Mouse (Mus musculus) left cerebral cortex, postnatal 10 days (tissue): ENCODE measurements around the gene Ccdc13. TPM values are rescaled to one million over a fixed set of nuclear protein-coding genes. Genes with fewer than 3 reads are reported as not detected.

Experiments used
- DNase-seq, 2 experiments: peaks; one replicate each; pipeline ENCODE4 v3.0.0; 2021 to 2022; ENCODE audit warnings: low spot score in 2 of 2, mixed read lengths in 1 of 2; ENCODE audit errors: extremely low spot score in 1 of 2
- intact Hi-C: fragments of 180-260 bp; cut with DNase I; formaldehyde crosslinking; loops from one replicate; pipeline ENCODE4 v1.15.1; 2025
- total RNA-seq, 2 experiments: library from RNA; stranded (reverse); gene quantifications; 2 replicates each; pipeline ENCODE4 v1.2.3; 2021

Ccdc13 gene
- total RNA-seq, 2 experiments from 2014 or later, result 9.0 to 9.3 TPM

DNA sequence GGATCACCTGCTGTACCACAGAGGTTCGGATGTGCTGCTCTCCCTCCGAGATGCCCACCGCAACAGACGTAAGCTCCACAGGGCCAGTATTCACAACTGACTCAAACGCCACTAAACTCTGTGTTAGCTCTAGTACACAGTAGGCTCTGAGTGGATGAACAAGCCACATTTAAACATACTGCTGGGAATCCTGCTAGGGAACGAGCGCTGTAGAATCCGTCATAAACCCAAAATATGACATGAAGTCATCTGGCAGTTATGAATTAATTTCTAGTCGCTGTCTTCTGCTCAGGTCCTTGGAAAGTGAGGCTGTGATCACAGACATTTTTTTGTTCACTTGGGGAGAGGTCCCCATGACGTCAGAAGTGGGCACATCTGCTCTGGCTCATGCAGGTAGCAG, 63.3 kb downstream of the Ccdc13 start:
- intact Hi-C loops, result no loop called here
- DNase-seq, result no peak

DNA sequence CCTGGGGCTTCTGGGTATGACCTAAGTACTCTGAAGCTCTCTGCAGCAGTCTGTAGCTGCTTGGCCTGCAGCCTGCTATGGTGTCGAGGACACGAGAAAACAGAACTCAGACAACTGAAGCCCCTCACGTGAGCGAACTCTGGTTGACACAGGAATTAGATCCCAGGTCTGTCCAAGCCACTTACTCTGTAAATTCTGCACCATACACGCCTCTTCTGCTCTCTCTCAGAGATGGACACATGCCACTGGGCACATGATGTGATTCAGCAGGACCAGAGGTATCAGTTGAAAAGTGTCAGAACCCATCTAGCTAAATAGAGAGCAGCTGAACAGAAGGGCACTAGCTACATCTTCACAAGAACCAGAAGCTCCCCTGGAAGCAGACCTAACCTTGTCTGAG, 66.8 kb downstream of the Ccdc13 start:
- no peak for DNase-seq
- intact Hi-C loops, result no loop called here

DNA sequence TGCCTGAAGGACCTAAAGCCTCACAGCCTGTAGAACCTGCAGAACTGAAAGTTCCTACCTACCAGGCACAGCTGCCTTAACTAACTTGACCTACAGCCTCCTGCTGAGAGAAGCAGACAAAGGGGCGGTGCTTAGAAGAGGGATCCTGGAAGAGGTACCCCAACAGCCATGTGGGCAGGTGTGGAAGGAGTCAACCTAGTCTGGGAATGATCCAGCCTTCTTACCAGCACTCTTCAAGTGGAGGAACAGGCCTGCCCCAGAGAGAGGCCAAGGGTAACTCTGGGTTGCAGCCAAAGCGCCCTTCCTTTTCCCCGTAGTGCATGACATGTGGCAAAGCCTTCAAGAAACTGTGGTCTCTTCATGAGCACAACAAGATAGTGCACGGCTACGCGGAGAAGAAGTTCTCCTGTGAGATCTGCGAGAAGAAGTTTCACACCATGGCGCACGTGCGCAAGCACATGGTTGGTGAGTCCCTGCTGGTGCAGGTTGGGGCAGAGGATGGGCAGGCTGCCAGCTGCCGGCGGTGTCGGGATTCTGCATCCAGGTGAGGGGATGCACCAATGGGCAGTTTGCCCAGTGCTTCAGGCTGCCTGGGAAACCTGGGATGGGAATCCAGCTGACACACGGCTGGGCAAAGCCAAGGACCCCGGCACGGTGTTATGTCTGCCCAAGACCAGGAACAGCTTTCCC, 74.0 kb downstream of the Ccdc13 start:
- intact Hi-C loops, result no loop called here
- DNase-seq, result peak in 1 of 2 experiments; percentile 58

DNA sequence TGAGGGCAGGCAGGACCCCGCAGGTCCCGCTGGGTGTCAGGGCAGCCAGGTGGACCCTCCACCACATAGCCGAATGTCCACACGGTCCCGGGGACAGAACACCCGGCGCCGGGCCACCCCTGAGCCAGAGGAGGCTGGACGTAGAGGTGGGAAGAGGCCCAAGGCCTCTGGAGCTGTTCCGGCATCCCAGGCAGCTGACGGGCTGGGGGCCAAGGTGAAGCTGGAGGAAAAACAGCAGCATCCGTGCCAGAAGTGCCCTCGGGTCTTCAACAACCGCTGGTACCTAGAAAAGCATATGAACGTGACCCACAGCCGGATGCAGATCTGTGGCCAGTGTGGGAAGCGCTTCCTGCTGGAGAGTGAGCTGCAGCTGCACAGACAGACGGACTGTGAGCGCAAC, 75.5 kb downstream of the Ccdc13 start:
- DNase-seq, result peak in 1 of 2 experiments; percentile 65
- intact Hi-C loops, result no loop called here

DNA sequence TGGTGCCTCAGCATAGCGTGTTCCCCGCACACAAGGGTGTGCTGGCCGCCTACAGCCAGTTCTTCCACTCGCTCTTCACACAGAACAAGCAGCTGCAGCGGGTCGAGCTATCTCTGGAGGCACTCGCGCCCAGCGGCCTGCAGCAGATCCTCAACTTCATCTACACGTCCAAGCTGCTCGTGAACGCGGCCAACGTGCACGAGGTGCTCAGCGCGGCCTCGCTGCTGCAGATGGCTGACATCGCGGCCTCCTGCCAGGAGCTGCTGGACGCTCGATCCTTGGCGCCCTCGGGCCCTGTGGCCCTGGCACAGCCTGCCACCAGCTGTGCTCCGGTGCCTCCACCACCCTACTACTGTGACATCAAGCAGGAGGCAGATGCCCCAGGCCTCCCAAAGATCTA, 76.5 kb downstream of the Ccdc13 start:
- DNase-seq, result no peak
- intact Hi-C loops, result no loop called here

DNA sequence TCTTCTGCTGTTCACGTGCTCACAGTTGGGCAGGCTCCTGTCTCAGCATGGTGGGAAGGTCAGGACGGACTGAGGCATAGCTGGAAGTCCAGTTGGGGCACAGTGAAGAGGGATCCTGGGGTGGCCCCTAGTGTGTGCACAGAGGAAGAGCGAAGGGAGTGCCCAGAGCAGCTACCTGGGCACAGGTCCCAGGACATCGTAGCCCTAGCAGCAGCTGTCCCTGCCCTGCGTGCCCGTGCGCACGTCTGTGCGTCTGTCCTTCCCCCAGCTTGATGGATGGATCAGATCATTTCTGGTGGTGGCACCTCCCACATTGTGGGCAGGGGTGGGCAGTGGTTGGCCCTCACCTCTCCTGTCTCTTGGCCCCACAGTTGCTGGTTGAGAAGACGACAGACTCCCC, 77.0 kb downstream of the Ccdc13 start:
- intact Hi-C loops, result no loop called here
- DNase-seq, result no peak

DNA sequence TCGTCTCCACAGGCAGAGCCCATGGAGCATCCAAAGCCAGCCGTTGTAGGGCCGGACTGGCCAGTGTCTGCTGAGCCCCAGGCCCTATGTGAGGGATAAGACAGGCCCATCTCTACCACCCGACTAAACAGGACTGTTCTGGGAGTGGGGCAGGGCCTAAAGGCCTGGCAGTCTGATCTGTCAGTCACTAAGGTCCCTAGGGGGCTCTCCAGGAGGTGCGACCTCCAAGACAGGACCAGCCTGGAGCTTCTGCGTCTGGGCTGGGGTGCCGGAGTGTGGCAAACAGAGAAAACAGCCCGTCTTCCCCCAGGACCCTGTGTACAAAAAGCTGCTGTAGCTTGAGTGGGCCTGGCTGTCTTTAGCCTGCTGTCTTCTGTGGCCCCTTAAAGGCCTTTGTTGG, 77.5 kb downstream of the Ccdc13 start:
- intact Hi-C loops, result no loop called here
- DNase-seq, result no peak

DNA sequence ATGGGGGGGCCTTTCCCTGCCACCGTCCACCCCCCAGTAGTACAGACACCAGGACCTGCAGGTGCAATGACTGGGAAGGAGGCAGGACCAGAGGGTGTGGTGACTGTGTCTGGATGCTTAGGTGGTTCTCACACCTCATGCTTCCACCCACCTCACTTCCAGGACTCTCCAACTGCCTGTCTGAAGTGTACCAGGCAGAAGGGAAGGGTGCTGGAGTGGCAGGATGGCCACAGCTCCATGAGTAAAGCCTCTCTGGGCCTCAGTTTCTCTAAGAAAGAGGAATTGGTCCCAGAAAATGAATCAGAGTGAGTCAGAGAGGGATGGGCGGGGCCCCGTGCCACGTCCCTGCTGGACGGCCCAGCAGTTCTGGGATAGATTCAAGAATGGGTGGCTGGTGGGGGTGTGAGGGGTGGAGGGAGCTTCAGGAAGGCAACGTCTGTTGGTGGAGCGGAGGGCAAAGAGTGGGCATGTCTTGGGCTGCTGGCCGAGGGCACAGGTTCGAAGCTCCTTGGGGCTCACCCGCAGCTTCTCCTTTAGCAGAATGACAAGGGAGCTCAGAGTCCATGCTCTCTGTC, 78.1 kb downstream of the Ccdc13 start:
- DNase-seq, result no peak
- intact Hi-C loops, result no loop called here

DNA sequence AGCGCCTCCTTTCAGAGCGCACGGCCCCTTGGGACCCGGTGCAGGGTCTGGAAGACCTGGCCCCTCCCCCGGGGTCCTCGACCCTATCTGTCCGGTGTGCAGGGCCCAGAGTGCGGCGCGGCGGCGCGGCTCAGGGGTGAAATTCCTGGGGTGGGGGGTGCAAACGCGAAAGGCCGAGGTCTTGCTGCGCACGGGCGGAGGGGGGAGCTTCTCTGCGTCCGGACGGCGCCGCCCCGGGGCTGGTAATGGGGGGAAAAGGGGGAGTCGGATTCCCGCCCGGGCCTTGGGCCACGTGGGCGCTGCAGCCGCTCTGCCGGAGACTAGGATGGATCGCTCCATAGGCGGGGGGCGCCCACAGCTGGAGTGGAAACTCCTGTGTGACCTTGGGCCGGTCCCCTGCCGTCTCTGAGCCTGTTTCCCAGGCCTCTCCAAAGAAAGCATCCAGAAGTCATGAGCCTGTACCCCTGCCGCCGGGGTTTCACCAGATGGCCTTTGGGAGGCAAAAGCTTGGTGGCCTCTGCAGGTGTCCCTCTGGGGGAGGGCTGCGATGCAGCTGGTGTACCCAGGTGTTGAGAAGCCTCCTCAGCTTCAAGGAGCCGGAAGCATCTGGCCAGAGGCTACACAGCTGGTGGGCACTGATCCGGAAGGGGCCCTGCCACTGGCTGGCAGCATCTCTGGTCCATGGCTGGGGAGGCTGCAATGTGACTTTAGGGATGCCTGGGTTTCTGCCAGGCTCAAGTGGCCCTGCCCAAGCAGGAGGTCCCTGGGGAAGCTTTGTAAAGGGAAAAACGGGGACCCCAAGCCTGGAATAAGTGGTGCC, 78.8 kb downstream of the Ccdc13 start:
- DNase-seq, result peak in 1 of 2 experiments; percentile 91
- intact Hi-C loops, result no loop called here

DNA sequence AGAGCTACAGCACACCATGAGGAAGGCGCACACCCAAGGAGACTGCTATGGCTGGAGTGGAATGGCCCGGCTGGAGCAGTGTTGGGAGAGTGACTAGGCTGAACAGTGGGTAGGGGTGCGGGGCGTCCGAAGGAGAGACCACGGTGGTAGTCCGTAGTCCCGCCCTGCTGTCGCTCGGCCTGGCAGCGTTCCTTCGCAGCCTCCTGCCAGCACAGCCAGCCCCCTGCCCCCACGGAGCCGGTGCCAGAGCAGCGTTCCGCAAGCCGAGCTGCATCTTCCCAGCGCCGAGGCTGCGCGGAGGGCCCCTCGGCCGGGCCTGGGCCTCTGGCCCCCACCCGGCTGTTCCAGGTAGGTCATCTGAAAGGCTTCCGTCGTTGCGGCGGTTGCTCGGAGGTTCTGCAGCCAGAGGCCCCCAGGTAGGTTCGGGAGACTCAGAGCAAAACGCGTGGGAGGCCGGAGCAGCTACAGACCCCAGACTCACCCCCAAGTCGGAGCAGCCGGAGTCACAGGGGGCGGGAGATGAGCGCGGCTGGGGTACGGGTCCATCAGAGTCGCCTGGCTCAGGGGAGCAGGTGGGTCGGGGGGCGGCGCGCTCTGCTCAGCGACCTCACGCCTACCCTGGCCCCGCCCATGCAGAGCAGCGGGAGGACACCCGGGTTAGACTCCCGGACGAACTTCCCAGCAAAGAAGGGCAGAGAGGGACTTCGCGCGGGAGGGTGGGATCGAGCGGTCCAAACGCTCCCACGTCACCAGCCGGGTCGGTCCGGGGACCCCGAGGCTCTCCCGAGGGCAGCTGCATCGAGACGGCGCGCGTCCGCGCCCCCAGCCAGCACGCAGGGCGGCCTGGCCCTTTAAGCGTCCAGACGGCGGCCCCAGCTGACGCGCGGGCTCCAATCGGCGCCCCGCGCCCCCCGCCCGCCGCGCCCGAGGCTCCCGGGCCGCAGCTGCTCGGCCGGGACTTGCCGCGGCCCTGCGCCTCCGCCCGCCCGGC, 79.9 kb downstream of the Ccdc13 start, which contains the start of gene Zfp651:
Zfp651 (plus strand) TSS at position 240 of the 991 bp plus-strand sequence.
- peak; percentile 67 to 87 for DNase-seq
- intact Hi-C loops, result loop anchor here (5.0 kb wide), 1 partner anchor 73 kb away; no protein-coding TSS in a partner anchor

DNA sequence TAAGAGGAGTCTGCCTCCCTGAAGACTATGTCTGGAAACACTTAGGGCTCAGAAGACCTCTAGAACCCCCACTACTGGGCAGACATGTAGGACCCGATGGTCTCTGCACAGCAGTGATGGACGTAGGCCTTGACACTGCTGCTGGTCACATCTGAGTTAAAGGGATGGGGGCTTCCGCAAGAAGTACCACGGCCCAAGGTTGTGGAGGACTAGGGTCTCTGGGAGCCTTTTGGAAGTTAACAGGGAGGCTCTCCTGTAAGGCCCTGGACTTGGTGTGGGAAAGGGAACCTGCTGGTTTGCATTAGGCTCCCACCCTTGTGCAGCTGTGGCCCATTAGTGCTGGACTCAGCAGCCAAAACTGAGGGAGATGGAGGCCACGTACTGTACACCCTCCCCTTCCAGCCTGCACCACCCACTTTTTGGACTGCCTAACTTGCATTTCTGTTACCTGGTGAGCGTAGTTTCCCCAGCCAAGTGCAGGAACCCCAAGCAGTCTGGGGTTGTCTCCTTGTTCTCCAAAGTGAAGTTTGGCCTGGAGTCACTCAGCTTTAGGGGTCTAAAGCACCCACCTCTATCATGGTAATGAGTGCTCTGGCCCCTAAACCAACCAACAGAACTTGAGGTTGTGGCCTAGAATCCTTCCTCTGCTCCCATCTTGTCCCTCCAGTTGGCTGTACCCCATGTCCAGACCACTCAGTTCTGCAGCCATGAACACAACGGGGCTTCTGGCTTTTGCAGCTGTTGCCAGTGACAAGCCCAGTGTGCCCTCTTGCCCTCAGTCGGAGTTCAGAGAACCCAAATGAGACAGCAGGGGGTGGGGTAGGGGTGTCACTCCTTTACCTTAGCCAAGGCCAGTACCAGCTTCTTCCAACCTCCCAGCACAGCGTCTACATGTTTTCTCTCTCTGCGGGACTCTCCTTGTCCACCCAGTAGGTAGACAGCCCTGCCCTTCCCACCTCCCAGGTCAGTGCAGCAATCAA, 81.1 kb downstream of the Ccdc13 start:
- no peak for DNase-seq
- intact Hi-C loops, result loop anchor here (5.0 kb wide), 1 partner anchor 74 kb away; no protein-coding TSS in a partner anchor

DNA sequence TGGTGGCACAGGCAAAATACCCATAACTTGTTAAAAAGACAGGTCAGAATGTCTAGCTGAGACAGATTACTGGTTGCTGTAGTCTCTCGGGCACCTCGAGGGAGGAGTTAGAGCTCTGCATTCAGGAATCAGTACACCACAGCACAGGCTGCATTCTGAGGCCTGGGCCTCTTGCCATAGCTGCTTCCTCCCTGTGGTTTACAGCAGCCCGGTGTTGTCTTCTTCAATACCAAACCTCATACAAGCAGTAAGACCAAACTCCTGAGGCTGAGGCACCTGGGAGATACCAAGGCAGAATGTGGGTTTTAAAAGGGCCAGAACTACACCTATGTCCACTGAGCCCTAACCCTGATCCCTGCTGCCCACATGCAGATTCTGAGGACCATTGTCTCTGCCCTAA, 81.8 kb downstream of the Ccdc13 start:
- intact Hi-C loops, result loop anchor here (5.0 kb wide), 1 partner anchor 75 kb away; no protein-coding TSS in a partner anchor
- DNase-seq, result peak in 1 of 2 experiments; percentile 56

DNA sequence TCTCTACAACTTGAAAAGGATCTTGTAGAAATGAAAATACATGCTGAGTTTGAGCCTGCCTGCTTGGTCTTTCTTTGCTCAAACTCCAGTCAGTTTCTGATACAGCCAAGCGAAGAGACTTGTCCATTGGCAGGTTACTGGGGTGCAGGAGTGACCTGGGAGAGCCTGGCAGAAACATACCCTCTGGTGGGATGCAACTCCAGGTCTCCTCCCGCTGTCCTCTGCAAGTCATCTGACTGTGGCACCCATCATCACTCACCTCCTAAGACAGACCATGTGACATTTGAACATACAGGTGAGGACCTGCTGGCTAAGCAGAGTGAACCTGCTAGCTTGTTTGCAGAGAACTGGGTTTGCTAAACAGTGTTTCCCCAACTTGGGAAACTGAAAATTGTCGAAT, 82.5 kb downstream of the Ccdc13 start:
- intact Hi-C loops, result loop anchor here (5.0 kb wide), 1 partner anchor 76 kb away; no protein-coding TSS in a partner anchor
- no peak for DNase-seq

DNA sequence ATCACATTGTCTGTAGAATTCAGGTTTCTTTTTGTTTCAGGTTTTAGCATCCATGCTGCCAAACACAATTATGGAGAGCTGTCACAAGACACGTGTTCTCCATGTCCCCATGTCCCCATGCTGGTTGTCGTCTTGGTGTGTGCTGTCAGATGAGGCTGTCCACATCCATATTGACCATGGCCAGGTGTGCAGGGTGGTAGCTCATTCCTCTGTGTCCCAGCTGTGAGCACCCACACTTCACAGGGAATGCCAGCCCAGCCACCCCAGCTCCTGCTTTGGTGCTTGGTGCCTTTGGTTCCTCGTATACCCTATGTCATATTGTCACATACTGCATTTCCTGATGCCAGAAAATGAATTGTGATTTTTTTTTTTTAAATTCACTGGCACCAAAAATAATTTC, 84.6 kb downstream of the Ccdc13 start:
- intact Hi-C loops, result loop anchor here (5.0 kb wide), 1 partner anchor 78 kb away; no protein-coding TSS in a partner anchor
- no peak for DNase-seq

DNA sequence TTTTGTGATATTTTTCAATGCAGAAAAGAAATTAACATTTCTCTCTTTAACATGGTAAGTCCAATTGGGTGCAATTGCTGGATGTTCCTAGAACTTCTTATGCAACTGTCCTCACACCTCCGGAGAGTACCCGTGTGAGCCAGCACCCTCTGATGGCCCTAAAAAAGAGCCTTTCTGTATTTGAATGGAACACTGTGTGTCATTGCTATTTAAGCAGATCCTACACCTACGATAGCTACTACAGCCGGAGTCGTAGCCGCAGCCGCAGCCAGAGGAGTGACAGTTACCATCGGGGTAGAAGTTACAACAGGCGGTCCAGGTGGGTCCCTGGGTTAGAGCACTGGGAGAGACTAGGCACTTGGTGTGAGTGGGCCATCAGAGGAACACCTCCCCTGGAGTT, 86.5 kb downstream of the Ccdc13 start:
- DNase-seq, result no peak
- intact Hi-C loops, result no loop called here
